Mouse (Mus musculus) brain, embryonic 14.5 days (tissue): ENCODE results near the gene Arap1.

Experiments
- CTCF ChIP-seq: fragments of 200-500 bp; IDR thresholded peaks from 2 replicates; pipeline ENCODE4 v1.5.1; 2012; ENCODE audit warnings: inconsistent platforms, mild to moderate bottlenecking, moderate library complexity, borderline replicate concordance; ENCODE audit not compliant: insufficient read depth, insufficient read length; ENCODE audit errors: extremely low read depth
- POLR2A ChIP-seq: fragments of 200-500 bp; IDR thresholded peaks from 2 replicates; pipeline ENCODE4 v1.6.1; 2012; ENCODE audit warnings: mild to moderate bottlenecking, inconsistent platforms, borderline replicate concordance; ENCODE audit not compliant: poor library complexity, insufficient read depth, insufficient read length, severe bottlenecking; ENCODE audit errors: extremely low read depth

- no peak for TF ChIP-seq CTCF
- TF ChIP-seq POLR2A, result no peak
Measured at GRCm38 (mm10) chr7:101422646-101423045, 74.8 kb downstream of the Arap1 start.
